Mouse (Mus musculus) large intestine, adult 2 months (tissue): ENCODE measurements around the gene Mypn. TPM values are rescaled to one million over a fixed set of nuclear protein-coding genes. Genes with fewer than 3 reads are reported as not detected.

Experiments
- DNase-seq: peaks from one replicate; pipeline ENCODE4 v3.0.0-alpha.2; 2012; ENCODE audit warnings: low read depth, low spot score
- WGBS: fragments of 180-500 bp; shearing (Covaris S2); methylation state at CpG from one replicate; pipeline ENCODE4 v1.1.7; 2018; 5-methylcytosine and 5-hydroxymethylcytosine counted together
- polyA plus RNA-seq: library from polyadenylated mRNA; depleted of rRNA; stranded (reverse); fragments of >200 nt; gene quantifications from 2 replicates; pipeline ENCODE4 v1.2.3, GENCODE M21; 2012; rRNA removed

The Mypn gene
- 0.12 and 0.16 TPM in 2 replicates for polyA plus RNA-seq

GRCm38 (mm10) chr10:63203728-63204127 is at the start of gene Mypn:
Gene Mypn, minus strand, starts transcription at chr10:63203952.
- DNase-seq: no peak
- WGBS: 86% methylated on average over 15 of the region's 15 CpGs

- WGBS: 90% methylated on average over 6 of the region's 6 CpGs
- no peak for DNase-seq
Measured at GRCm38 (mm10) chr10:63248421-63248820, 44.7 kb upstream of the Mypn start.

GRCm38 (mm10) chr10:63247457-63247856 is 43.7 kb upstream of the Mypn start:
- DNase-seq: no peak
- WGBS: 43% methylated on average over 7 of the region's 7 CpGs

DNA sequence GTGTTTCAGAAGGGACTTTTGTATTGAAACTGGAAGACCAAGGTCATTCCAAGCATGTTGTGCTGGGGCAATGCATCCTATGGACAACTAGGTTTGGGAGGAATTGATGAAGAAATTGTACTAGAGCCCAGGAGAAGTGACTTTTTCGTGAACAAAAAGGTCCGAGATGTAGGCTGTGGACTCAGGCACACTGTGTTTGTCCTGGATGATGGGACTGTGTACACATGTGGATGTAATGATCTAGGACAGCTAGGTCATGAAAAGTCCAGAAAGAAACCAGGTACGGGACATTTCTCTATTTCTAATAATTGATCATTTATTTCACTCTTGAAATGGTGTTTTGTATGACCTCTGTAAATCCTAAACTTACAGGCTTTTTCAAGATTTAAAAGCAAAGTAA is 42.1 kb upstream of the Mypn start:
- WGBS: 85% methylated on average over 3 of the region's 3 CpGs
- no peak for DNase-seq

GRCm38 (mm10) chr10:63244746-63245145 is 41.0 kb upstream of the Mypn start:
- DNase-seq: no peak
- 15% methylated on average over 5 of the region's 5 CpGs for WGBS

GRCm38 (mm10) chr10:63244055-63244671 is 40.4 kb upstream of the Mypn start:
- WGBS: 2% methylated on average over 41 of the region's 41 CpGs
- DNase-seq: no peak

DNA sequence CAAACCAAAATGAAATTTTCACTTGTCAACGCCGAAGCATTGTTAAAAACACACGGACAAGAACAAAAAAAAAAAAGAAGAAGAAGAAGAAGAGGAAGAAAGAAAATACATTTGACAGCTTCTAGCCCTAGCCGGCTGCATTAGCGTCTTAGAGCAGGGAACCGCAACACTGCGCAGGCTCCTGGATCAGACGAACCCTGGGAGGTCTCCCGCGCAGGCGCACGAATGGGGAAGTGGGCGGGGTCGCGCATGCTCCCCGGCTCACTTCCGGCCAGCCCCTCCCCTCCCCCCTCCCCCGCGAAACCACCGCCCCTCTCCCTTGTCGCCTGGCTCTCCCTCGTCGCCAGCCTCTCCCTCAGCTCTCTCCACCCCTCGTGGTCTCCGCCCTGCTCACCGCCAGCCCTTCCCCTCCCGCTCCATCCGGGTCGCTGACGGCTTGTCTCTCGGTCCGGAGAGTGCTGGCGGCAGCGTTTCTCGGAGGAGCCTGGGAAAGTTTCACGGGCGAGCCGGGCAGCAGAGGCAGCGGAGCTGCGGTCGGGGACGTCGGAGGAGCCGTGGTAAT is 39.8 kb upstream of the Mypn start, which contains the start of gene Herc4:
Herc4 (plus strand) TSS at position 318 of the 562 bp plus-strand sequence.
- under 1% methylated on average over 43 of the region's 44 CpGs for WGBS
- DNase-seq: peak; percentile 82

DNA sequence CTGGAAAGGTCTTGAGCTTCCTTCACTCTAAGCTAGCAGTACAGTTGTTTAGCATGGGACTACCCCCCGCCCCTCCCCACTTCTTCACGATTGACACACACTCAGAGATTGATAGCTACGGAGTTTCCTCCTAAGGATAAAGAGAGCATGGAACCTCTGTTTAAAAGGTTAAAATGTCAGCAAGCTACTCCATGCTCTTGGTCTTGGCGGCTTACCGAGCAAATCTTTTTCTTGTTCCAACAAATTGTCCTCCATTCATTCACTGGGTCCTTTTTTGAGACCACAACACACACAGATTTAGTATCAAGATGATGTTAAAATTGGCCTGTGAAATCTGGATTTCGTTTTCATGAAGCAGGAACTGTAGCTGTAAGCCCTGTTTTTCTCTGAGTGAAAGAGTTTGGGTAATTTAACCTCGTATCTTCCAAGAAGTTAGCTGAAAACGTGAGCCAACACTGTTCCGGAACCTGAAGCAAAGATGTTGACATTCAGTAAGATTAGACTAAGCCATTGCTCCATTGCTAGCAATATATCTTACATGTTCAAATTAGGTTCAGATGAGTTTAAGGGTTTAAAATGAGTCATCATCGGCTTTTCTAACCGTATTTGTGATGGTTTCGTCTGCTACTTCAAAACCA is 39.2 kb upstream of the Mypn start:
- 8% methylated on average over 12 of the region's 12 CpGs for WGBS
- DNase-seq: no peak

GRCm38 (mm10) chr10:63240868-63241271 is 37.1 kb upstream of the Mypn start:
- WGBS: 81% methylated on average over 2 of the region's 2 CpGs
- no peak for DNase-seq

DNA sequence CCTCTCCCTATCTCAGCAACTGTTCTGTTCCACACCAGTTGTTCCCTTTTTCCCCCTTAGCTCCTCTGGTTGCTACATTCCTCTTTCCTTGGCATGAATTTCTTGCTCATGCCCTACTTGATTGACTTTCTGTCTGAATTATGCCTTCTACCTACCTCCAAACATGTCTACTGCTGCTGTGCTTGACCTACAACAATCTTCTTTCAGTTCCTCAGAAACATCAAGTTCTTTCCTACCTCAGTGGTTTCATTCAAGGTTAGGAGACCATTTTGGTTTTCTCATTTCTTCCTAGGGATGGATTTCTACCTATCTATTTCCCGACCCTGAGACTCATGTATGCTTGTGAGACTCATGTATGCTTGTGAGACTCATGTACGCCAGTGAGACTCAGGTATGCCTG is 36.1 kb upstream of the Mypn start:
- DNase-seq: no peak

DNA sequence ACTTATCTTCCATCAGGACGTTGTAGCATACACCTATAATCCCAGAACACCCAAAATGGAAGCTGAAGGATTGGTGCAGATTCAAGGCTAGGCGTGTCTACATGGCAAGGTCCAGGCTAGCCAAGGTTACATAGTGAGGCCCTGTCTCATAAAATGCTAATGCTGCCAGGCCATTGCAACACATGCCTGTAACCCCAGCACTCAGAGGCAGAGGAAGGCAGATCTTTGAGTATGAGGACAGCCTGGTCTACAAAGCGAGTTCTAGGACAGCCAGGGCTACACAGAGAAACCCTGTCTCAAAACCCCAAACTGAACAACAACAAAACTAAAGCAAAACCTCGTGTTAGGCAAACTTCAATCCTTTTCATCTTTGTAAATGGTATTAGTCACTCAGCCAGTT is 34.3 kb upstream of the Mypn start:
- no peak for DNase-seq
- 61% methylated on average over 4 of the region's 4 CpGs for WGBS

More for the DNA sequence above, 36.1 kb upstream of the Mypn start:
- WGBS: 86% methylated on average over 2 of the region's 2 CpGs

- DNase-seq: peak; percentile 25
- 29% methylated on average over 2 of the region's 2 CpGs for WGBS
Measured at GRCm38 (mm10) chr10:63237206-63237605, 33.5 kb upstream of the Mypn start.

DNA sequence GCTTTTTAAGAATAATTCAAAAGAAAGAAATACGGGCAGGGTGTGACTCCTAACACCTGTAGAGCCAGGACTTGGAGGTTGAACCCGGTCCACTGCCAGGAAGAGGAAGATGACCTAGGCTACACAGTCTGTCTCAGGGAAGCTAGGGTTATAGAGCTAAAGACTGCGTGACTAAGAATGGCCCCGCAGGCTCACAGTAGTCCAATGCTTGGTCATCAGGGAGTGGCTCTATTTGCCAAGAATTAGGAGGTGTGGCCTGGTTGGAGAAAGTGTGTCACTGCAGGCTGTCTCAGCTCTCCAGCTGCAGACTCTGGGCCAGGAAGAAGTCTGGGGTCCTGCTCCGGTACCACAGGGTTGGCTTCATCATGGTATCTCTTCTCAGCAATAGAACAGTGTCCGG is 32.9 kb upstream of the Mypn start:
- DNase-seq: peak; percentile 27
- 71% methylated on average over 6 of the region's 6 CpGs for WGBS

DNA sequence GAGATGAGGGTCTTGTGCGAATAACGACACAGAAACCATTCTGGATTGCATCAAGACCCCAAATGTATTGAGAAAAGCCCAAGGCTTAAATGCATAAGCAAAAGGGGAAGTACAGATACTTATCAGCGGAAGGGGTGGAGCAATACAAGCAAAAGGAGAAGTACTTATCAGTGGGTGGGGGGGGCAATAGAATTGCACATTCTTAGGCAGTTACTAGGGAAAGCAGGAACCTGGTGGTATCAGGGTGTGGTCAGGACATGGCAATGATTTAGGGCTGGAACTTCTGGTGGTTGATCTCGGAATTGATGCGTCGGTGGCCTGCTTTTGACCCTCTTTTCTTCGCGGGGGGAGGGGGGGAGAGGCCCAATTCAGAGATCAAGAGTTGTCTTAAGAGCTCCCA is 32.1 kb upstream of the Mypn start:
- WGBS: 81% methylated on average over 8 of the region's 8 CpGs
- DNase-seq: no peak

- no peak for DNase-seq
- WGBS: 78% methylated on average over 5 of the region's 5 CpGs
Measured at GRCm38 (mm10) chr10:63234133-63234532, 30.4 kb upstream of the Mypn start.

DNA sequence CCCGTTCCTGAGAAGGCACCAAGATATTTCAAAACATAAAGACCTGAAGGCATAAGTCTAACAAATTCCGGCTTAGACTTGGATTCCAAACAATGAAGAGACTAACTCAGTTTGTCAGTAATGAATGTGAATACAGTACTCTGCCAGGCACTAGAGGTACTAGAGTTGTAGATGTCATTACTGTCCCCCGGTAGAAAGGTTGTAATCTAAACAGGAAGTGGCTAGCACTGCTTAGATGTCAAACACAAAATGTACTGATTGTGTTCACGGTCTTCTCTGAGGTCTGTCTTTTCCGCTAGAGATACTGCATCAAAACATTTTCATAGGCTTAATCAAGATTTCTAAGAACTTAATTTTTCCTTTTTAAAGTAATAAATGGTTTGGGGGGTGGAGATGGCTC is 27.9 kb upstream of the Mypn start:
- WGBS: 44% methylated on average over 5 of the region's 5 CpGs
- DNase-seq: no peak

GRCm38 (mm10) chr10:63230854-63231253 is 27.1 kb upstream of the Mypn start:
- no peak for DNase-seq

GRCm38 (mm10) chr10:63230266-63230665 is 26.5 kb upstream of the Mypn start:
- 84% methylated on average over 7 of the region's 7 CpGs for WGBS
- no peak for DNase-seq

More at GRCm38 (mm10) chr10:63230854-63231253, 27.1 kb upstream of the Mypn start:
- WGBS: 32% methylated on average over 4 of the region's 5 CpGs

- 62% methylated on average over 12 of the region's 12 CpGs for WGBS
Measured at GRCm38 (mm10) chr10:63224341-63224740, 20.6 kb upstream of the Mypn start.

GRCm38 (mm10) chr10:63221081-63221783 is 17.5 kb upstream of the Mypn start:
- DNase-seq: no peak
- WGBS: 56% methylated on average over 7 of the region's 7 CpGs

More at GRCm38 (mm10) chr10:63224341-63224740, 20.6 kb upstream of the Mypn start:
- DNase-seq: no peak
